Mouse (Mus musculus) regulatory T cell (primary cell): ENCODE data around the gene Tob2.

ENCODE experiments used
- in situ Hi-C: fragments of 300-600 bp; cut with MboI, MseI; formaldehyde crosslinking; loops from one replicate; pipeline ENCODE4 v1.15.1; 2025; ENCODE audit warnings: high pct_unique_total_duplicates

Tob2 gene

DNA sequence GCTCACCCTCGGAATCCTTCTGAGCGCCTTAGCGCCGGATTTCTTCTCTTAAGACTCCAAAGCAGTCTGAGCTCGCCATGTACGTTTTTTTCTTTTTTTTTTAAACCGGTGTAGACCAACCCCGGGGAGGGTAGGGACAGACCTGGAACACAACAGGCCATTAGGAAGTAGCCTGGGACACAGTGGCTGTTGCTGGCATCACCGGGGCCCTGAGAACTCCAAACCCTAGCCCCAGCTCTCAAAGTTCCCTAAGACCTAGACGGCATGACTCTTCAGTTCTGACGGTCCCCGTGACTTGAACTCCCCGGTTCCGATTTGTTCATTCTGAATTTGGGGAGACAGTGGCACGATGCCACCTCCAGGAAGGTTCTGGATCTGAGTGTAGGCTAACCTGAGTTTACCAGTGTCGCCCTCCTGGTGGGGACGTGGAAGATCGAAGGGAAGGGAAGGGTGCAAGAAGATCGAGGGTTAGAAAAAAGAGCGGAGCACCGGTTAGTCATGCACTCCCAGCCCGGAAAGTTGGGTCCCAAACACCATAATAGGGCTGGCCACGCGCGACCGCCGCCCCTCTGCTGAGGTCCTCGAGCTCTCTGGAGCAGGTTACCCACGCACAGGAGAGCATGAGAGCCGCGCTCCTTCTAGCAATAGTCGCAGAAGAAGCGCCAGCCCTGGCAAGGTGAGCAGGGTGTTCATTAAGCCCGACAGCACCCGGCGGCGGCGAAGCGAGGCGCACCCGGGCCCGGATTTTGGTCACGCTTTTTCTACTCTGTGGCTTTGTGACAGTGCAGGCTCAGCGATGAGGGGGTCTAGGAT lies at the start of gene Tob2:
Tob2 (minus strand) TSS at position 280 of the 813 bp plus-strand sequence.
- in situ Hi-C loops: loop anchor here (25.0 kb wide), 1 partner anchor 1296 kb away; the partner anchor contains the start of genes Enthd1 and Grap2

DNA sequence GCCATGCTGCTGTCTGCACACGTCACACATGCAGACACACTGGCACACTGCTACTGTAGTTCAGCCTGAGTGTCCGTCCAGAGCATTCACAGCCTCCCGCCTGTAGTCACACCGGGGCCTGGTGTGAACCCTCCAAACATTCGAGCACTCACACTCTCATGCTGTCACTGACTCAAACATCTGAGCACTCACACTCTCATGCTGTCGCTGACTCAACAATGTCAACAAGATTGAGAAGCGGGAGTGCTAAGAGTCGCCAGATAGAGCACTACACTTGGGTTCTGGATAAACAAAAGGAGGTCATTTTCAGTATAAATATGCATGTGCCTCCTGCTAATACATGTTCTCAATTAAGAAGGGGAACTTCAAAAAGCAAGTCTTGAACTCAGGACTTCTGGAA lies 49.4 kb upstream of the Tob2 start:
- in situ Hi-C loops: no loop called here

- in situ Hi-C loops: no loop called here
Measured at GRCm38 (mm10) chr15:81904939-81905338, 46.3 kb upstream of the Tob2 start.

DNA sequence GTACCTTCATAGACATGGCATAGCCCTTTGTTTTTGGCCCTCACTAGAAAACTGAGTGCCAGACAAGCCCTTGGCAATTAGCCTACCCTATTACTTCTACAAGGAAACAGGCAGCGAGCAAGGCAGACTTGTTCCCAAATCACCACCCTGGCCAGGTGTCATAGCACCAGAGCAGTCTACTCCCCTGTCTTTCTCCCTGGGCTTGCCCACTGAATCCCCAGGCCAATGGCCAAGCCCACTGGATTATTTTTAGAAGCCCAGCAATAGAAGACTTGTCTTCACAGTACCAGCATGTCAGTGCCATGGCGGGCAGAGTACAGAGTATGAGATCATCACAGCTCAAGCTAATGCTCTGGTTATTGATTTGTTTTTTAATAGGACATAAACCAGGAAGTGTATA lies 40.2 kb upstream of the Tob2 start:
- in situ Hi-C loops: no loop called here

- in situ Hi-C loops: no loop called here
Measured at GRCm38 (mm10) chr15:81897607-81898285, 39.1 kb upstream of the Tob2 start.

GRCm38 (mm10) chr15:81896407-81896806 lies 37.8 kb upstream of the Tob2 start:
- in situ Hi-C loops: no loop called here

GRCm38 (mm10) chr15:81894002-81894401 lies 35.4 kb upstream of the Tob2 start:
- in situ Hi-C loops: no loop called here

DNA sequence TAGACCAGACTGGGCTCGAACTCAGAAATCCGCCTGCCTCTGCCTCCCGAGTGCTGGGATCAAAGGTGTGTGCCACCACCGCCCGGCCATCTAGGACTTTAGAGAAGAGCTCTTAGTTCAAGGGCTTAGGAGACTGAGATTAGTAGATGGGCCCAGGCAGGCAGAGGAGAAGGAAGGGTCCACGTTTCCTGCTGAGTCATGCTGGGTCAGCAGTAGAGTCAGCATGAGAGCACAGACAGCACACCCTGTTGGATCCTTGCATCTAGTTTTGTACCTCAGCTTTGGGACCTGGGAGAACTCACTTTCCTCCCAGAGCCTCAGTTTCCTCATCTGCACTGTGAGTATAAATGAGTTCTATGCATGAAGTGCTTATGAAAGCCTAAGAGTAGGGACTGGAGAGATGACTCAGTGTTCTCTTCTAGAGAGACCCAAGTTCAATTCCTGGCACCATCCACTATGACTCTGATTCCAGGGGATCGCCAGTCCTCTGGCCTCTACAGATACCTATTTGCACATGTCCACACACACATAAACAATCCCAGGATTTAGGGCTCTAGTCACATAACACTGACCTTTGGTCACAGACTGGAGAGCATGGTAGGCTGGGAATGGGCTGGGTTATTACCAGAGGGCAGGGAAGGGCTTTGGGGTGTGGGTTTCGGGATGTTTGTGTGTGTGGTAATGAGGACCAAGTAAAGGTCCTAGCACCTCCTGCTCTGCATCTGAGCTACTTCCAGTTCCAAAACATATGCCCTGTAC lies 33.4 kb upstream of the Tob2 start:
- in situ Hi-C loops: no loop called here

DNA sequence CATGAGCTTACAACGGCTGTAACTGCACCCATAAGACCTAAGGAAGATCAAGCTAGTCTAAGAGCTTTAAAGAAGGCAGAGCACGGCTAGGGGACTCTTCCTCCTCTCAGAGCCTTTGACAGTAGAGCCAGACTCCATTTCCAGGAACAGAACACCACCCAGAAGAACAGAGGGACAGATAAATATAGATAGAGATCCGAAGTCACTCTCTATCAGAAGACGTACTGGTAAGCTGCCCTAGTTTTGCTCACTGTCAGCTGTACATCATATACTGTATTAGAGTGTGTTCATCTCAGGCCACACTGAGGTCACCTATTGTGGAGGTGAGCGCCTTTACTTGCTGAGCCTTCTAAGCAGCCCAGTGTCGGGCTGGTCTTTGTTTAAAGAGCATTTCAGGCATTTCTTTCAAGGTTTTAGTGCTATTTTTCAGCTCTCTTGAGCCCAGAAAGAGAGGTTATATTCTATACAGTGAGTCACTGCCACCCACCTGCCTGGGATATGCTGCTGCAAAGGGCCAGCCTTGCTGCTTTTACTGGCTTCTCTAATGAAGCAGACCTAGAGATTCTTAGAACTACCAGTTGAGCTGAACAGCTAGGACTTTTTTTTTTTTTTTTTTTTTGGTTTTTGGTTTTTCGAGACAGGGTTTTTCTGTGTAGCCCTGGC lies 32.7 kb upstream of the Tob2 start:
- in situ Hi-C loops: no loop called here

DNA sequence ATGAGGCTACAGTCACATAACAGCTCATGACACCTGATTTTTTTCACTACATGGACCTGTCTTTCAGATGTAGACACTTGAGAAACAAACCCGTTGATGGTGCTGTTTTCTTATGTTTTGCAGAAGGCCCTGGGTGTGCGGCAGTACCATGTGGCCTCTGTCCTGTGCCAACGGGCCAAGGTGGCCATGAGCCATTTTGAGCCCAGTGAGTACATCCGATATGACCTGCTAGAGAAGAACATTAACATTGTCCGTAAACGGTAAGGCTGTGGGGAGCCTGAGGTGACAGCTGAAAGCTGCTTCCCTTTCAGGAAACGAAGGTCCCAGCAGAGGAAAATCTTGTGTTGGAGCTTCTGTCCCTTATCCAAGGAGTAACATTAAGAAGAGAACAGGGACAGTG lies 30.6 kb upstream of the Tob2 start:
- in situ Hi-C loops: no loop called here

GRCm38 (mm10) chr15:81886795-81887550 lies 28.4 kb upstream of the Tob2 start:
- in situ Hi-C loops: no loop called here

DNA sequence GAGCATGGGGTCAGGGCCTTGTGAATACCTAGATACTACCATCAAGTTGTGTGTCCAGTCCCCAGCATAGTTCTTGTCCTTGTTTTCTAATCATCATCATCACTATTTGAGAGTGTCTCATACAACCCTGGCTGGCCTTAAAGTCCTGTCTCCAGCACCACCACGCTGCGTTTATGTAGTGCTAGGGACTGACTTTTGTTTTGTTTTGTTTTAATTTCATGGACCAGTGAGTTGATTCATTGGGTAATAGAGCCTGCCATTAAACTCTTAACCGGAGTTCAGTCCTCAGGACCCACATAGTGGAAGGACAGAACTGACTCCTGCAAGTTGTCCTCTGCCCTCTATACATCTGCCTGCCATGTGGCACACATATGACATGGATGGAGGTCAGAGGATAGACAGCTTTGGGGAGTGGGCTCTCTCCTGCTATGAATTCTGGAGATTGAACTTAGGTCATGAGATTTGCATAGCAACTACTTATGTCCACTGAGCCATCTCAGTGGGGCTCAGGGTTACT lies 26.9 kb upstream of the Tob2 start:
- in situ Hi-C loops: no loop called here

- in situ Hi-C loops: no loop called here
Measured at GRCm38 (mm10) chr15:81882348-81882747, 23.8 kb upstream of the Tob2 start.

GRCm38 (mm10) chr15:81879531-81880401 lies 21.2 kb upstream of the Tob2 start:
- in situ Hi-C loops: no loop called here

DNA sequence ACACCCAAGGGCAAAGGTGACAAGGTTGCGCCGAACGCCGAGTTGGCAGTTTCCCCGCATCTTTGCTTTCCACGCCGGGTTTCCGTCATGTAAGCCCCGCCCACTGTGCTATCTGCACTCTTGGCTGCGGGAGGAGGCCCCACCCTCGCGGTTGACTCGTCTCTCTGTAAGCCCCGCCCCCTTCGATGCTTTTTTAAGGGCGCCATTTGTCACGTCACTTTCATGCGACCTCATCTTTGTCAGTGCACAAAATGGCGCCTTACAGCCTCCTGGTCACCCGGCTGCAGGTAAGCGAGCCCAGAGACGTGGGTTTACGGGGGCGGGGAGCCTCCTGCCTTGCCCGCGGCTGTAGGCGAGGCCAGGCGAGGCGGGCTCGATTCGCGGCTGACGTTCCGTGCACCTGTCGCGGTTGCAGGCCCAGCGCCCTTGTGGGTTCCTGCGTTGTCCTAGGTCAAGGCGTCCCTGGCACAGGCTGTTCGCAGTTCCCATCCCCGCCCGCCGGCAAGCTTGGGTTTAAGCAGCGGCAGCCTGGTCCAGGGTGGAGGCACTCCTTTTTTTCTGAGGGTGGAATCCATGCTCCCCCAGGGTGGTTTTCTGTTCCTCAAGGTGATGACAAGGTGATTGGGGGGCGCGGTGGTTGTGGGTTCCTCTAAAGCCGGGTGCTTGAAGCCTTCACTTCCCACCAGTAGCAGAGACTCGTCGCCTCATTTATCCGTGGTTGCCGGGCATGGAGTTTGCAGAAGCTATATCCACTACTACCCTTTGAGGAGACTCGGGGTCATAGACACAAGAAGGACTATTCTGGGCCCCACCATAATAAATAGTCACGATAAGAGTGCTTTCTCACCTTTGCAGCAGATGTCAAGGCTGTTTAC lies 13.9 kb upstream of the Tob2 start, which contains the start of gene Aco2:
Aco2 (plus strand) TSS at position 48 of the 875 bp plus-strand sequence.
- in situ Hi-C loops: loop anchor here (5.0 to 25.0 kb wide), 2 partner anchors 270 to 1310 kb away; partner anchors contain the start of genes Enthd1 and Grap2

DNA sequence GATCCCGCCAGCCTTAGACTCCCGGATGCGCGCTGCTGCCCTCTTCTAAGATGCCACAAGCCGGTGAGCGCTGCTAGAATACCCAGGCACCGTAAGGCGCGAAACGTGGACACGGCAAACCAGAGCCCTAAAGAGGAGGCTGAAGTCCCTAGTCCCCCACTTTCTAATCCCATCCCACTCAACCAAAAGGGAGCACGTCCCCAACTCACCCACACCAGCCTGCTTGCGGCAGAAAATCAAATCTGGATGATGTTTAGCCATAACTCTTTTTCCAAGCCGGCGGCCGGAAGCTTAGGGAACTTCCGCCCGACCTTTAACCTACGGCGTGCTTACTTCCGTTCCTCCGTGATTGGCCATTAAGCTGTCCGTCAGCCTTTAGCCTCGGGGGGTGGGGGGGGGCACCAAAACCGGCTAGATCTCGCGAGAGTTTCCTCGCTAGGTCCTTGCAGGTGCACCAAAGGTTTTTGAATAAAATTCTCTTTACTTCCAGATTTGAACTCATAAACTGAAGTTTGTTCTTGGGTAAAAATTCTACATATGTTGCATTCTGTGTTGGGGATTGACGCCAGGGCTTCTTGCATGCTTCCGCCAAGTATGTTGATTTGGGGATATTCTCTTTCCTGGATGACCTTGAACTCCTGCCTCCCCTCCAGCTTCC lies 13.1 kb upstream of the Tob2 start, which contains the start of gene Phf5a:
Phf5a (minus strand) TSS at position 308 of the 658 bp plus-strand sequence.
- in situ Hi-C loops: loop anchor here (5.0 to 25.0 kb wide), 2 partner anchors 271 to 1309 kb away; partner anchors contain the start of genes Enthd1 and Grap2

DNA sequence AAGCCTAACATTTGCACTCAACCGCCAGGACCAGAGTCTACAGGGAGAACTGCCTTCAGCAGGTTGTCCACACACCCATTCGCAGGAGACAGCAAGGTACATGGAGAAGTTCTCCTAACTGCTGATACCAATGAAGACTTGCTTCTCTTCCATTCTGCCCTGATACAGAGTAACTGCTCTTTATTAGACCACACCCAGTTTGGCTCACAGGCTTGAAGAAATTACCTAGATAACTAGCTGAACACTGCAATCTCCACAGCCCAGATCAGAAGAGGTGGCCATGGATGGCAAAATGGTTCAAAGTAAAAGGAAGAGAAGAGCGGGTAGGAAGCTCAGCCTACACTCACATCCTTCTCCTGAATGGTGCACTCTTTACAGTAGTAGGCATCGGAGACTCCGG lies 11.4 kb upstream of the Tob2 start:
- in situ Hi-C loops: loop anchor here (5.0 to 25.0 kb wide), 2 partner anchors 272 to 1308 kb away; partner anchors contain the start of genes Enthd1 and Grap2

GRCm38 (mm10) chr15:81864238-81864637 lies 5.6 kb upstream of the Tob2 start:
- in situ Hi-C loops: loop anchor here (25.0 kb wide), 1 partner anchor 1302 kb away; the partner anchor contains the start of genes Enthd1 and Grap2
